Mouse (Mus musculus): ENCODE measurements around the gene BC049352. TPM values are rescaled to one million over a fixed set of nuclear protein-coding genes. Genes with fewer than 3 reads are reported as not detected.
A peak's percentile ranks its signal among the peaks of the same experiment; 100 is the strongest.

BC049352 gene
- polyA plus RNA-seq, 1 experiment from 2014 or later: 0.38 TPM

DNA sequence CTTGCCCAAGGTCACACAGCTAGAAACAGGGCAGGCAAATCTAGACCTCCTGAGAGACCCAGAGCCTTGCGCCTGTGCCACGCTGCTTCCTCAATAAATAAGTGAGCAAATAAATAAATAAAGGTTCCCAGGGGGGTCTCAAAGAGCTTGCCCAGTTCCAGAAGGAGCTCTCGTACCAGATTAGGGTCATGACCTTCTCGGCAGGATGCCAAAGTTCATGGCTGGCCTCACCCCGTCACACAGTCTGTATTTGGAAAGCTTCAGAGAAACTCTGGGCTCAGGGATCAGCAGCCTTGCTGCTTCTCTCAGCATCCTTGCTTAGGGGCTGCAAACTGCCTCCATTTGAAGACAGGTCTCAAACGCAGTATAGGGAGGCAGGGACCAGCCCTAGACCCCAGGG is 72.2 kb downstream of the BC049352 start:
- no peak overlapping the region for H3K4me2 ChIP-seq (ENCODE audit: low read length)
- WGBS: 54% methylated on average over 6 of the region's 6 CpGs
- no peak overlapping the region for H3K9ac ChIP-seq (replicated peaks; ENCODE audit: low read depth, low read length)
- H3K27ac ChIP-seq (ENCODE audit: low read length): no peak overlapping the region
- no peaks in the 10 kb centered on the region for H3K27me3 ChIP-seq (replicated peaks; ENCODE audit: control insufficient read depth, insufficient read depth, low read length)
- H3K4me1 ChIP-seq (replicated peaks; ENCODE audit: control insufficient read depth, insufficient read depth, low read length): no peaks in the 10 kb centered on the region
- no peaks in the 10 kb centered on the region for H3K9me3 ChIP-seq (ENCODE audit: control insufficient read depth, low read length)
- no peak for ATAC-seq
- H3K36me3 ChIP-seq (ENCODE audit: control insufficient read depth, insufficient read depth): no peaks in the 10 kb centered on the region
- no peak overlapping the region for H3K4me3 ChIP-seq (replicated peaks; ENCODE audit: low read length)

DNA sequence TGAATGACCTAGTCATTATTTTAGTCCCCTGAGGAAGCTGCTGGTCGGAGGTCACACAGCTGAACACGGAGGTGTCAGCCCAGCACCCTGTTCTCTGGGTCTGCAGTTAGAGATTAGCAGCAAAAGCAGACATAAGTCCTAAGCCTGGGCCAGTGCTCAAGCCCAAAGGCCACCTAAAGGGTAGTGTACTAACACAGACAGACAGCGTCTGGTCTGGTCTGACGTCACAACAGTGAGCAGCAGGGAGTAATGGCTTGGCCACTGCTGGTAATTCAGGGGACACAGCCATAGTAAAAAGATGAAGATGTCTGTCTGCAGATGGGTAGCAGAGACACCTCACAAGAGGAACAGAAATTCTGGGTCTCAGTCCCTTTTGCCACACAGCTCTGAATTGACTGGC is 72.8 kb downstream of the BC049352 start:
- Histone ChIP-seq H3K27ac (ENCODE audit: low read length) (no peak overlapping the region), H3K9me3 (ENCODE audit: control insufficient read depth, low read length) (no peaks in the 10 kb centered on the region), H3K4me1 (replicated peaks; ENCODE audit: control insufficient read depth, insufficient read depth, low read length) (no peaks in the 10 kb centered on the region), H3K36me3 (ENCODE audit: control insufficient read depth, insufficient read depth) (no peaks in the 10 kb centered on the region), H3K4me2 (ENCODE audit: low read length) (no peak overlapping the region), H3K9ac (replicated peaks; ENCODE audit: low read depth, low read length) (no peak overlapping the region), H3K27me3 (replicated peaks; ENCODE audit: control insufficient read depth, insufficient read depth, low read length) (no peaks in the 10 kb centered on the region), H3K4me3 (replicated peaks; ENCODE audit: low read length) (no peak overlapping the region)
- ATAC-seq: no peak
- 63% methylated on average over 4 of the region's 4 CpGs for WGBS

DNA sequence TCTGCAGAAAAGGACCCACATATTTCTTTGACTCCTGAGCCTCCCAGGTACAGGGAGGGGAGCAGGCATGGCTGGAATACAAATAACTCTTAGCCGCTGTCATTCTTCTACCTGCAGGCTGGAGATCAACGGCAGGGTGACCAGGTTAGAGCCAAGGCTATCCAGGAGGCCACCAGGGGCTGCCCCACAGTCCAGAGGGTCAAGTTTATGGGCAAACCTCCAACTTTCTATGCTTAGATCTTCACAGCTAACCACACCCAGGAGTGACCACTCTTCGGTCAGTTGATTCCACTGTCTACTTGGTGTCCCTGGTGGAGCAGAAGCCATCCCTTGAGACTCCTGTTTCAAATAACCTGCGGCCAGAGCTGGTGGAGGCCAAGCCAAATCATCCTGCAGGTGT is 73.6 kb downstream of the BC049352 start:
- H3K4me2 ChIP-seq (ENCODE audit: low read length): no peak overlapping the region
- no peak overlapping the region for H3K27ac ChIP-seq (ENCODE audit: low read length)
- no peaks in the 10 kb centered on the region for H3K36me3 ChIP-seq (ENCODE audit: control insufficient read depth, insufficient read depth)
- WGBS: 87% methylated on average over 4 of the region's 4 CpGs
- ATAC-seq: no peak
- H3K4me1 ChIP-seq (replicated peaks; ENCODE audit: control insufficient read depth, insufficient read depth, low read length): no peaks in the 10 kb centered on the region
- no peak overlapping the region for H3K4me3 ChIP-seq (replicated peaks; ENCODE audit: low read length)
- H3K9ac ChIP-seq (replicated peaks; ENCODE audit: low read depth, low read length): no peak overlapping the region
- no peaks in the 10 kb centered on the region for H3K9me3 ChIP-seq (ENCODE audit: control insufficient read depth, low read length)
- H3K27me3 ChIP-seq (replicated peaks; ENCODE audit: control insufficient read depth, insufficient read depth, low read length): no peaks in the 10 kb centered on the region

DNA sequence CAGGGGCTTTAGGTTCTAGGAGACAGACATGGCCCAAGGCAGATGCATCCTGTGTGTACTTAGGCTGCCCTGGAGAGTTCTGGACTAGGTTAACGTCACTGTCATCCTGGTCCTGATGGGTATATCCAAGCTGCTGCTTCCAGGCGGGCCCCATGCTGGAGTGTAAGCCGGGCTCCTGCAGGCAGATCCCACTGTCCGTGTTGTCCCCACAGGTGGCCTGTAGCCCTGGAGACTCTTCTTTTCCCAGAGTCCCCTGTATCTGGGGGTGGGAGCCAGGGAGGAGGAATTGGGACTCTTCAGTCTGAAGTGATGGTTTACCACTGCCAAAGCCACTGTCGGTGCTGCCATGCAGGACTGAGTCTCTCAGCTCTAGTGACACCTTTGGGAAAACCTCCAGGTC is 74.2 kb downstream of the BC049352 start:
- Histone ChIP-seq H3K4me3 (replicated peaks; ENCODE audit: low read length) (no peak overlapping the region), H3K9ac (replicated peaks; ENCODE audit: low read depth, low read length) (no peak overlapping the region), H3K4me1 (replicated peaks; ENCODE audit: control insufficient read depth, insufficient read depth, low read length) (no peaks in the 10 kb centered on the region), H3K27me3 (replicated peaks; ENCODE audit: control insufficient read depth, insufficient read depth, low read length) (no peaks in the 10 kb centered on the region), H3K27ac (ENCODE audit: low read length) (no peak overlapping the region), H3K4me2 (ENCODE audit: low read length) (no peak overlapping the region), H3K9me3 (ENCODE audit: control insufficient read depth, low read length) (no peaks in the 10 kb centered on the region), H3K36me3 (ENCODE audit: control insufficient read depth, insufficient read depth) (no peaks in the 10 kb centered on the region)
- no peak for ATAC-seq
- WGBS: 82% methylated on average over 5 of the region's 5 CpGs

DNA sequence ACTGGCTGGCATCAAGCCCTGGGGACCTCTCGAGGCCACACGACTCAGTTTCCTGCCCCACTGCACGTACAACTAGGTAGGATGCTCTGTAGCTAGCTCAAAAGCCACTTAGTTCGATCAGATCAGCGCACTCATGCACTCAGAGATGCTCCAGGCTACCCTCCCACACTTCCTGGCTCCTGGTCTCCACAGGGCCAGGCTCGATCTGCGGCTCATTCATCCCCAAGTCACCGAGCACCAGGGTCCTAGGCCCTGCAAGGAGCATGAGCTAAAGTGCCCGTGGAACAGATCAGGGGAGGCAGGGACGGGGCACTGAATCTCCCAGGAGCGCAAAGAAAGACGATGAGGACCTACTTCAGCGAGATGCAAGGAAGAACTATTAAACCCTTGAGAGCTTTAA is 77.3 kb downstream of the BC049352 start:
- H3K9me3 ChIP-seq (ENCODE audit: control insufficient read depth, low read length): no peaks in the 10 kb centered on the region
- WGBS: 89% methylated on average over 13 of the region's 13 CpGs
- no peak overlapping the region for H3K4me3 ChIP-seq (replicated peaks; ENCODE audit: low read length)
- ATAC-seq: no peak
- no peaks in the 10 kb centered on the region for H3K27me3 ChIP-seq (replicated peaks; ENCODE audit: control insufficient read depth, insufficient read depth, low read length)
- H3K4me2 ChIP-seq (ENCODE audit: low read length): no peak overlapping the region
- H3K4me1 ChIP-seq (replicated peaks; ENCODE audit: control insufficient read depth, insufficient read depth, low read length): no peaks in the 10 kb centered on the region
- no peak overlapping the region for H3K9ac ChIP-seq (replicated peaks; ENCODE audit: low read depth, low read length)
- H3K36me3 ChIP-seq (ENCODE audit: control insufficient read depth, insufficient read depth): no peaks in the 10 kb centered on the region
- no peak overlapping the region for H3K27ac ChIP-seq (ENCODE audit: low read length)

DNA sequence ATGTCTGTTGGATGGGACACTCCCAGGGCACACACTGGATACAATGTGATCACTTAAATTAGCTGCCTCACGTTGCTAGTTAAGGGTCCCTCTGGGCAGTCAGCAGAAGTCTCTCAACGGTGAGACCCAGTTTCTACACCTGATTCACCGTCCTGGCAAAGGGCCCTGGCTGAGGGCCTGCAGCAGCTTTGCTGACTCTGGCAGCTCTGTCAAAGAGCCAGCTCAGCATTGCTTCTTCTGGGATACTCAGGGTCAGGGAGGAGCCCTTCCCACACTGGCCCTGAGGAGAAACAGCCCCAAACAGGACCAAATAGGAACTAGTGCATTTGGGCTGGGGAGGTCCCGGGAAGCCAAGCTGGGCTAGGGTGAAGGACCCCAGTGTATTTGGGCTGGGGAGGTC is 79.7 kb downstream of the BC049352 start:
- Histone ChIP-seq H3K4me1 (replicated peaks; ENCODE audit: control insufficient read depth, insufficient read depth, low read length) (no peaks in the 10 kb centered on the region), H3K4me3 (replicated peaks; ENCODE audit: low read length) (no peak overlapping the region), H3K36me3 (ENCODE audit: control insufficient read depth, insufficient read depth) (no peaks in the 10 kb centered on the region), H3K9me3 (ENCODE audit: control insufficient read depth, low read length) (no peaks in the 10 kb centered on the region), H3K4me2 (ENCODE audit: low read length) (no peak overlapping the region), H3K27ac (ENCODE audit: low read length) (no peak overlapping the region), H3K9ac (replicated peaks; ENCODE audit: low read depth, low read length) (no peak overlapping the region), H3K27me3 (replicated peaks; ENCODE audit: control insufficient read depth, insufficient read depth, low read length) (no peaks in the 10 kb centered on the region)
- 50% methylated on average over 4 of the region's 4 CpGs for WGBS
- ATAC-seq: no peak

DNA sequence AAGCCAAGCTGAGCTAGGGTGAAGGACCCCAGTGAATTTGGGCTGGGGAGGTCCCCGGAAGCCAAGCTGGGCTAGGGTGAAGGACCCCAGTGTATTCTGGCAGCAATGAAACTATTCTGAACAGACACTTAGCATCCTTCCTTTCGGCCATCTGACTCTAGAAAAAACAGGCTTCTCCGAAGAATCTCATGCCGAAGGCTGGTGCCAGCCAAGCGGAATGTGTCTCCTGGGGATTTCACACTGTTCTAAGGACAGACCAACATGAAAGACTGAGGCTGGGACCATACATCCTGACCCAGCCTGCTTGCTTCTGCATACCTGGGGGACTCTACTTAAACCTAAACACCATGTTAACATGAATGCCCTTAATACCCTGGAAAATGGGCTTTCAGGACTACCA is 80.1 kb downstream of the BC049352 start:
- H3K9ac ChIP-seq (replicated peaks; ENCODE audit: low read depth, low read length): no peak overlapping the region
- 84% methylated on average over 5 of the region's 5 CpGs for WGBS
- no peaks in the 10 kb centered on the region for H3K36me3 ChIP-seq (ENCODE audit: control insufficient read depth, insufficient read depth)
- H3K9me3 ChIP-seq (ENCODE audit: control insufficient read depth, low read length): no peaks in the 10 kb centered on the region
- no peaks in the 10 kb centered on the region for H3K4me1 ChIP-seq (replicated peaks; ENCODE audit: control insufficient read depth, insufficient read depth, low read length)
- no peak for ATAC-seq
- H3K27me3 ChIP-seq (replicated peaks; ENCODE audit: control insufficient read depth, insufficient read depth, low read length): no peaks in the 10 kb centered on the region
- H3K27ac ChIP-seq (ENCODE audit: low read length): no peak overlapping the region
- H3K4me3 ChIP-seq (replicated peaks; ENCODE audit: low read length): no peak overlapping the region
- H3K4me2 ChIP-seq (ENCODE audit: low read length): no peak overlapping the region

DNA sequence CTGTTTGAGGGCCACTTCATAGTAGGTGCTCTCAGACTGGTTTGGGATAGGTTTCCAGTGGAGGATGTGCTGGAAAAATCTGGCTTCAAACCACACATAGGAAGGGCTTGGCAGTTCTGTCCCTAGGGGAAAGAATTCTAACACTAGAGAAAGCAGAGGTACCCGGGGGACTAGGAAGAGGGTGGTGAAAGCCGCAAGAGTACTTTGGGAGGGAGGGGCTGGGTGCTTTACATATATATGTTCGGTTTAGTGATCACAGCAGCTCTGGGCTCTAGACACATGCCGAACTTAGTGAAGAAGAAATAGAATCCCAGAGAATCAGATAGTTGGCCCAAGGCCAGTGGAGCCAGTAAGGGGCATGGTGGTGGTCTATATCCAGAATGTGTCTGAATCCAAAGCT is 85.3 kb downstream of the BC049352 start:
- ATAC-seq: no peak
- Histone ChIP-seq H3K4me3 (replicated peaks; ENCODE audit: low read length) (no peak overlapping the region), H3K4me2 (ENCODE audit: low read length) (no peak overlapping the region), H3K9ac (replicated peaks; ENCODE audit: low read depth, low read length) (no peak overlapping the region), H3K27ac (ENCODE audit: low read length) (no peak overlapping the region), H3K36me3 (ENCODE audit: control insufficient read depth, insufficient read depth) (no peaks in the 10 kb centered on the region), H3K27me3 (replicated peaks; ENCODE audit: control insufficient read depth, insufficient read depth, low read length) (peaks cover 18% of the 10 kb centered on the region; the same call in 1 of the 2 replicates), H3K4me1 (replicated peaks; ENCODE audit: control insufficient read depth, insufficient read depth, low read length) (peaks cover 8% of the 10 kb centered on the region), H3K9me3 (ENCODE audit: control insufficient read depth, low read length) (no peaks in the 10 kb centered on the region)
- WGBS: 84% methylated on average over 4 of the region's 4 CpGs

DNA sequence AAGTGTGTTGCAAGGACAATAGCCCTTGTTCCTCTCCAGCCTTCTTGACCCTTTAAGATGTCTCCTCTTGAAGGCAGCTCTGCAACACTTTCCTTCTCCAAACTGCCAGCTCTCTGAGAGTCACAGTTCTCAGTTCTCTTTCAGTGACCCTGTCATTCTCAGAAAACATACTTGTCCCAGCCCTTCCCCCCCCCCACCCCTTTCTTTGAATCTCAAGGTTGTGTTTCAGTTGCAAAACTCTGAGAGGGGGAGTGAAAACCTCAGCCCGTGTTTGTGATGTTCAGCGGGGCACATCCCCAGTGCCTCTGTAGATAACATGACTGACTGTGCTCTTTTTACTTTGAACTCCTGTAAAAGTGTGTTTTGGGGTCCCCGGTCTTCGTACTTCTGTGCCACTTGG is 86.3 kb downstream of the BC049352 start:
- peaks cover 18% of the 10 kb centered on the region; the same call in 1 of the 2 replicates for H3K27me3 ChIP-seq (replicated peaks; ENCODE audit: control insufficient read depth, insufficient read depth, low read length)
- H3K27ac ChIP-seq (ENCODE audit: low read length): no peak overlapping the region
- ATAC-seq: no peak
- WGBS: 59% methylated on average over 4 of the region's 4 CpGs
- no peak overlapping the region for H3K9ac ChIP-seq (replicated peaks; ENCODE audit: low read depth, low read length)
- H3K4me1 ChIP-seq (replicated peaks; ENCODE audit: control insufficient read depth, insufficient read depth, low read length): peaks cover 8% of the 10 kb centered on the region
- no peak overlapping the region for H3K4me2 ChIP-seq (ENCODE audit: low read length)
- H3K4me3 ChIP-seq (replicated peaks; ENCODE audit: low read length): no peak overlapping the region
- no peaks in the 10 kb centered on the region for H3K9me3 ChIP-seq (ENCODE audit: control insufficient read depth, low read length)
- no peaks in the 10 kb centered on the region for H3K36me3 ChIP-seq (ENCODE audit: control insufficient read depth, insufficient read depth)

DNA sequence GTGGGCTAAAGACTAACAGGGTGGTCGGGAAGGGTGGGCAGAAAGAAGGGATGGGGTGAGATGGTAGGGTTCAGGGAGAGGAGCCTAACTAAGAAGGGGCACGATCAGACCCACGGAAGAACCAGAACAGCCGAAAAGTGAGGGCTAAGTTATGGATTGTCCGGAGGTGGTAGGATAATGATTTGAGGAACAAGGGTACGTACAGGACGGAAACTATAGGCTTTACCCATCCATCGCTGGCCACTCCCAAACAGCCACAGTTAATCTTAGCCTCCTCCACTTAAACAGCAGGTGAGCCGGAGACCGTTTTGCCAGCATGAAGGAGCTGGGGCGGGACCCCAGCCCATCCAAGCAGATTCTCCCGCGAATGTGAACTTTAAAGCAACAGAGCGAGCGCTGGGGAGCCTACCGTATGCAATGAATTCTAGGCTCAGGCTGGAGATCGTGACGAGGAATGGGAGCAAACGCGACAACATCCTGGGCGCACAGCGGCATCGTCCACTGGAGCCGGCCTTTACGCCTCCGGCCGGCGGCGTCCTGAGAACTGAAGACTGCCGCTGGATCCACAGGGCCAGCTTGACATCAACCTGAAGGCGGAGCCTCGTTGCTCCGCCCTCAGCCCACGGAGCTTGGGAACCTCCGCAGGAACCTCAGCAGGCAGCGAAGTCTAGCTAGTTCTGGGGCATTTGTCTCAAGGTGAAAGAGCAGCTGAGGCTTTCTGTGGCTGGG is 87.0 kb downstream of the BC049352 start, which contains the start of gene Il10ra:
Gene Il10ra, minus strand, starts transcription at position 553 of the 729 bp plus-strand sequence.
- Histone ChIP-seq H3K27me3 (replicated peaks; ENCODE audit: control insufficient read depth, insufficient read depth, low read length) (peaks cover 18% of the 10 kb centered on the region; the same call in 1 of the 2 replicates), H3K9me3 (ENCODE audit: control insufficient read depth, low read length) (no peaks in the 10 kb centered on the region), H3K4me3 (replicated peaks; ENCODE audit: low read length) (peak within 1 kb of the TSS; percentile 51), H3K4me2 (ENCODE audit: low read length) (peak within 1 kb of the TSS; percentile 91), H3K9ac (replicated peaks; ENCODE audit: low read depth, low read length) (peak within 1 kb of the TSS; percentile 60), H3K4me1 (replicated peaks; ENCODE audit: control insufficient read depth, insufficient read depth, low read length) (peaks cover 8% of the 10 kb centered on the region), H3K36me3 (ENCODE audit: control insufficient read depth, insufficient read depth) (no peaks in the 10 kb centered on the region), H3K27ac (ENCODE audit: low read length) (no peak within 1 kb of the TSS)
- ATAC-seq: no peak
- WGBS: 3% methylated on average over 36 of the region's 36 CpGs
